8 mouse cellular contexts compared by ENCODE assay signal in genomic region chr2:125507893-125508292, GRCm38 (mm10). TPM values are rescaled to one million over a fixed set of nuclear protein-coding genes. Genes with fewer than 3 reads are reported as not detected.
DNase-seq lines count a peak whose midpoint lies in the region; ATAC-seq and TF ChIP-seq lines count a peak whose summit lies in the region.

Gene Fbn1 (minus strand): TSS chr2:125507993.

- no peak for DNase-seq in kidney, adult 2 months
- DNase-seq in kidney, adult 9 months, result no peak
- DNase-seq in embryonic facial prominence, embryonic 14.5 days (ENCODE audit: low spot score), result no peak
- DNase-seq in heart, postnatal 10 days, result no peak
- no peak for DNase-seq in midbrain, embryonic 11.5 days (ENCODE audit: low spot score, missing footprints)
- no peak for DNase-seq in embryo, embryonic 10 days (ENCODE audit: low spot score)
- no peak for DNase-seq in spleen, postnatal 10 days (ENCODE audit: low spot score in 2 of 2)
- no peak for DNase-seq in layer of hippocampus, postnatal 36 days

- WGBS in kidney, adult 2 months, result 93% methylated on average over 4 of the region's 4 CpGs
- 80% methylated on average over 4 of the region's 4 CpGs for WGBS in embryonic facial prominence, embryonic 14.5 days
- WGBS in midbrain, embryonic 11.5 days, result 87% methylated on average over 4 of the region's 4 CpGs

- H3K27ac ChIP-seq in kidney, adult 2 months (ENCODE audit: insufficient read depth, low read depth, low read length), result no peak within 1 kb of the TSS
- H3K27ac ChIP-seq in embryonic facial prominence, embryonic 14.5 days (replicated peaks; ENCODE audit: low read depth, low read length), result peak within 1 kb of the TSS; percentile 92
- H3K27ac ChIP-seq in midbrain, embryonic 11.5 days (ENCODE audit: low read depth, low read length), result no peak within 1 kb of the TSS

- peak within 1 kb of the TSS; percentile 84 for H3K9ac ChIP-seq in embryonic facial prominence, embryonic 14.5 days (ENCODE audit: low read depth, low read length)
- H3K9ac ChIP-seq in midbrain, embryonic 11.5 days (ENCODE audit: low read length), result peak within 1 kb of the TSS; percentile 62

- peak within 1 kb of the TSS; percentile 76 for H3K4me2 ChIP-seq in embryonic facial prominence, embryonic 14.5 days (ENCODE audit: low read depth, low read length)
- peak within 1 kb of the TSS; percentile 96 for H3K4me2 ChIP-seq in midbrain, embryonic 11.5 days

- no peaks in the 10 kb centered on the region for H3K4me1 ChIP-seq in kidney, adult 2 months (ENCODE audit: control insufficient read depth, insufficient read depth, low read length)
- H3K4me1 ChIP-seq in embryonic facial prominence, embryonic 14.5 days (ENCODE audit: control insufficient read depth, insufficient read depth, low read length), result peaks cover 6% of the 10 kb centered on the region; the same call in 1 of the 2 replicates
- H3K4me1 ChIP-seq in midbrain, embryonic 11.5 days (ENCODE audit: control insufficient read depth, insufficient read depth, low read length), result peaks cover 7% of the 10 kb centered on the region

- TF ChIP-seq CTCF in kidney, adult 2 months (conservative IDR thresholded peaks at IDR 0.05; ENCODE audit: insufficient read depth, insufficient read length, low read depth, low read length), result no peak

- intact Hi-C loops in heart, postnatal 10 days (cut with DNase I), result loop anchor here (5.0 to 10.0 kb wide), 3 partner anchors 36 to 106 kb away; no protein-coding TSS in a partner anchor

- H3K27me3 ChIP-seq in kidney, adult 2 months (replicated peaks; ENCODE audit: control insufficient read depth, insufficient read depth, low read length), result no peaks in the 10 kb centered on the region
- 0 out of 2 replicates have a peak, but pooled peaks cover 6% of the 10 kb centered on the region for H3K27me3 ChIP-seq in embryonic facial prominence, embryonic 14.5 days (replicated peaks; ENCODE audit: control insufficient read depth, insufficient read depth, low read length)
- no peaks in the 10 kb centered on the region for H3K27me3 ChIP-seq in midbrain, embryonic 11.5 days (ENCODE audit: control insufficient read depth, insufficient read depth, low read length)

- H3K9me3 ChIP-seq in embryonic facial prominence, embryonic 14.5 days (ENCODE audit: control insufficient read depth, low read length), result no peaks in the 10 kb centered on the region
- H3K9me3 ChIP-seq in midbrain, embryonic 11.5 days (ENCODE audit: control insufficient read depth, low read length), result no peaks in the 10 kb centered on the region

- no peak for TF ChIP-seq POLR2A in kidney, adult 2 months (IDR thresholded peaks at IDR 0.05; ENCODE audit: low read depth, low read length)

- peak within 1 kb of the TSS; percentile 12; the same call in 1 of the 2 replicates for H3K4me3 ChIP-seq in kidney, adult 2 months (ENCODE audit: insufficient read depth, low read depth, low read length)
- H3K4me3 ChIP-seq in embryonic facial prominence, embryonic 14.5 days (ENCODE audit: low read depth, low read length), result peak within 1 kb of the TSS; percentile 81
- peak within 1 kb of the TSS; percentile 65 for H3K4me3 ChIP-seq in midbrain, embryonic 11.5 days (ENCODE audit: low read depth, low read length)

- no peak for ATAC-seq in embryonic facial prominence, embryonic 14.5 days (ENCODE audit: low read depth)
- no peak for ATAC-seq in midbrain, embryonic 11.5 days (ENCODE audit: low FRiP score)

- H3K36me3 ChIP-seq in kidney, adult 2 months (ENCODE audit: control insufficient read depth, insufficient read depth, low read length), result no peaks in the 10 kb centered on the region
- H3K36me3 ChIP-seq in embryonic facial prominence, embryonic 14.5 days (ENCODE audit: control insufficient read depth, insufficient read depth, low read length), result peaks cover 3% of the 10 kb centered on the region; the same call in 1 of the 2 replicates
- H3K36me3 ChIP-seq in midbrain, embryonic 11.5 days (ENCODE audit: control insufficient read depth, insufficient read depth, low read length), result no peaks in the 10 kb centered on the region

RNA-seq across cellular contexts. Expression of gene Fbn1, which starts in this region (rescaled TPM):
- polyA plus RNA-seq in kidney, adult 2 months (2012; rRNA removed), result 6.5 and 6.7 TPM in 2 replicates
- 61.0 and 61.1 TPM in 2 replicates for polyA plus RNA-seq in embryonic facial prominence, embryonic 14.5 days (2014; fragmentation: Nextera tagmentation; extraction: Ambion mirVana)
- total RNA-seq in heart, postnatal 10 days (2021), result 100 to 1,000 TPM; 243 to 249 TPM
- polyA plus RNA-seq in midbrain, embryonic 11.5 days (2014; fragmentation: Nextera tagmentation; extraction: Ambion mirVana), result 9.0 and 9.1 TPM in 2 replicates
- 10 to 100 TPM in 1 of 2 experiments, 1 to 10 TPM in 1; 7.6 to 10.4 TPM for total RNA-seq in layer of hippocampus, postnatal 36 days (2021)

Comparison
In these comparisons a context has a peak if more than half of its experiments do, and no peak if none do; other contexts are left out.
1. RNA of gene Fbn1 (total RNA-seq): 243 to 249 TPM in heart, postnatal 10 days; 7.6 to 10.4 TPM in layer of hippocampus, postnatal 36 days; every median in the first group is over 10 times any median in the second.
2. H3K4me3 ChIP-seq: peak in every context shown above with its lines; median percentile 81 in embryonic facial prominence, embryonic 14.5 days; 65 in midbrain, embryonic 11.5 days; 12 in kidney, adult 2 months.